Mouse (Mus musculus): Measurements from ENCODE around the gene Nav1. TPM values are rescaled to one million over a fixed set of nuclear protein-coding genes. Genes with fewer than 3 reads are reported as not detected.

Gene Nav1
- total and polyA plus RNA-seq, 2 experiments from 2014 or later = 39.9 to 90.0 TPM

DNA sequence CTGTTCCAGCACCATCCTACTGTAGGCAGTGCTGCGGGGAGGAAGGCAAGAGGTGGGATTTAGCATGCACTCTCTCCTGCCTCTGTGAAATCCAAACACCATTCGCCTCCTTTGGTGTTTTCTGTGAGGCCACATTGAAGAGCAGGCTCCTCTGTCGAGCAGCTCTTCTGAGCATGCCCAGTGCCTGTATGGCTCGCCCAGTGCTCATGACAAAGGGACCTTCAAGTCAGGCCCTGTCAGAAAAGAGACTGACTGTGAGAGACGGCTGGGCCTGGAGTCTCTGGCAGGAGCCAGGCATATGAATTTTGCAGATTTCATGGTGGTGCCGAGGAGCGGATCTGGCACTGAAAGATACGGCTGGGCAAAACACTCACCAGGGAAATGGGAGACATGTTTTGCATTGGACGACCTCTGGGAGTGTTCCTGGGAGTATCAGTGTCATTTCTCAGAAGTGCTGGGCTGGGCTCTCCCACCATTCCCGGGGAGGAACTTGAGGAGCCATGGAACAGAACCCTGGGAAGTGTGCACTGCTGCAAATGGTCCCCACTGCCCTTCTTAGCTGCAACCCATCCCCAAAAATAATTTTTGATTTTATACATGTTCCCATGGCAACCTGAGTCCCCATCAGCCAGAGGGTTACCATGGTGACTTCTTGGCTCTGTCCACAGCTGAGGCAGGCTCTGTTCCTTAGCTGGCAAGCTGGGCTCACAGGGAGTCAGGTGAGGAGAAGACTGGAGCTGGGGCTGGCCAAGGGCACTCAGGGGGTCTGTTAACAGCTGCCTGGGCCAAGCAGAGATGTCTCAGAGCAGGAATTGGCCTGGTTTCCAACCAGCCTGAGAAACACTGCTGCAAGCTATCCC, 42.2 kb downstream of the Nav1 start:
- Histone ChIP-seq H3K9me3 (ENCODE audit: low read length) (no peaks in the 10 kb centered on the region), H3K4me1 (ENCODE audit: insufficient read depth, low read length) (peaks cover 26% of the 10 kb centered on the region), H3K36me3 (ENCODE audit: insufficient read depth, low read length) (no peaks in the 10 kb centered on the region), H3K4me2 (ENCODE audit: low read depth, low read length) (0 out of 2 replicates have a peak overlapping the region, but pooled peaks have one; percentile 3), H3K27ac (peak overlapping the region; percentile 76), H3K9ac (replicated peaks; ENCODE audit: low read length) (no peak overlapping the region), H3K4me3 (ENCODE audit: low read length) (no peak overlapping the region), H3K27me3 (ENCODE audit: insufficient read depth, low read length) (no peaks in the 10 kb centered on the region)
- ATAC-seq (peak; percentile 85), DNase-seq (ENCODE audit: low spot score) (peak; percentile 81)
- no peak for TF ChIP-seq CTCF (IDR thresholded peaks at IDR 0.05; ENCODE audit: low read depth)
- WGBS = 14% methylated on average over 10 of the region's 10 CpGs

DNA sequence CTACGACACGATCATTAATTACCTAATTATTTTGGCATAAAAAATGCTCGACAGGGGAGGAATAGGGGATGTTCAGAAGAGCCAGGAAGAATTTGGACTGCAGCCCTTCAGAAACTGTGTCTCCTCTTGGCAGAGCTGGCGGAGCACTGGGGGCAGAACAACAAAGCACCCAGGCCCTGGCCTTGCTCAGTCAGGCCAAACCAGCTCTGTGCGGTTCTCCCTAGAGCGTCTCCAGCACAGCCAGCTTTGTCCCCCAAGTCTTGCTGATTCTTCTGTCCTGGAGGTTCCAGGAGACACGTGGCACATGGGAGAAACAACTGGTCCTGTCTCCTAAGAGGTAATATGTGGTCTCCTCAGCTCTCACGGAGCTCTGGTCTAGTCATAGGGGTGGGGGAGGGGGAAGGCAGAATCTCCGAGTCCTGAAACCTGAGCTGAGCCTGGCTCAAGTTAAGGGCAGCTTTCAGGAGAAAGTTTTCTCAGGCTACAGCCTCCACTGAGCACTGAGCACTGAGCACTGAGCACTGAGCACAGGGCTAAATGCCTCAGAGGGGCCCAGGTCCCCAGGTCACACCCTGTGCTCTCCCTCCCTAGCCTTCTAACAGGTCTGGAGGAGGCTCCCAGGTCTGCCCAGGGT, 43.2 kb downstream of the Nav1 start:
- 21% methylated on average over 9 of the region's 9 CpGs for WGBS
- H3K4me2 ChIP-seq (ENCODE audit: low read depth, low read length) = no peak overlapping the region
- H3K9ac ChIP-seq (replicated peaks; ENCODE audit: low read length) = no peak overlapping the region
- no peaks in the 10 kb centered on the region for H3K27me3 ChIP-seq (ENCODE audit: insufficient read depth, low read length)
- TF ChIP-seq CTCF (IDR thresholded peaks at IDR 0.05; ENCODE audit: low read depth) = no peak
- ATAC-seq (peak; percentile 65; the same call in 1 of the 2 replicates), DNase-seq (ENCODE audit: low spot score) (peak; percentile 71)
- no peak overlapping the region for H3K4me3 ChIP-seq (ENCODE audit: low read length)
- H3K4me1 ChIP-seq (ENCODE audit: insufficient read depth, low read length) = peaks cover 26% of the 10 kb centered on the region
- no peaks in the 10 kb centered on the region for H3K36me3 ChIP-seq (ENCODE audit: insufficient read depth, low read length)
- H3K9me3 ChIP-seq (ENCODE audit: low read length) = no peaks in the 10 kb centered on the region
- peak overlapping the region; percentile 76 for H3K27ac ChIP-seq

DNA sequence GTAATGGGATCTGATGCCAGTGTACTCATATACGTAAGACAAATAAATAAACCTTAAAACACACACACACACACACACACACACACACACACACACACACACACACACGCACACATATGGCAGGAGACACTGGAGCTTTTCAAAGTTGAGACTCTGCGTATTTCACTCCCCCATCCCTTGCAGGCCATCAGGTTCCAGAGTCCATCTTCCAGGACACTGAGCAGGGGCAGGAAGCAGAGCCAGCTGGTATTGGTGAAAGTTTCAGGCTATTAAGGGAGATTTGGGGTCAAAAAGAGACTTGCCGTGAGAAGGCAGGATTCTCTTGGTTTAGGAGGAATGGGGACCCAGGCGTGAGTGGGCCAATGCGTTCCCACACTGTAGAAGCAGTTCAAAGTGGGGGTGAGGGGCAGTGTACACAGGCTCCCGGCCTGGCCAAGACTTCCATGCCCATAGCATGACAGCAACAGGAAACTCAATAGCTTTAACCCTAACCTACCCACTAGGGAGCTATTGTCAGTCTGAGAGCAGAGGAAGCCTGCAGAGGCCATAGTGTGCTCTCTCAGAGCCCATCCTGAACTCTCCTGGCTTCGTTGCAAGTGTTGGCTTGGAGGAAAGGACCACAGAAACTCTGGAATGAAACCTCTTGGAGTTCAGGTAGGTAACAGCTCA, 44.0 kb downstream of the Nav1 start:
- Histone ChIP-seq H3K4me3 (ENCODE audit: low read length) (no peak overlapping the region), H3K4me1 (ENCODE audit: insufficient read depth, low read length) (peaks cover 29% of the 10 kb centered on the region), H3K4me2 (ENCODE audit: low read depth, low read length) (no peak overlapping the region), H3K9ac (replicated peaks; ENCODE audit: low read length) (no peak overlapping the region), H3K36me3 (ENCODE audit: insufficient read depth, low read length) (no peaks in the 10 kb centered on the region), H3K27me3 (ENCODE audit: insufficient read depth, low read length) (no peaks in the 10 kb centered on the region), H3K9me3 (ENCODE audit: low read length) (no peaks in the 10 kb centered on the region), H3K27ac (peak overlapping the region; percentile 50)
- no peak for TF ChIP-seq CTCF (IDR thresholded peaks at IDR 0.05; ENCODE audit: low read depth)
- 51% methylated on average over 8 of the region's 8 CpGs for WGBS
- DNase-seq (ENCODE audit: low spot score) (no peak), ATAC-seq (no peak)

DNA sequence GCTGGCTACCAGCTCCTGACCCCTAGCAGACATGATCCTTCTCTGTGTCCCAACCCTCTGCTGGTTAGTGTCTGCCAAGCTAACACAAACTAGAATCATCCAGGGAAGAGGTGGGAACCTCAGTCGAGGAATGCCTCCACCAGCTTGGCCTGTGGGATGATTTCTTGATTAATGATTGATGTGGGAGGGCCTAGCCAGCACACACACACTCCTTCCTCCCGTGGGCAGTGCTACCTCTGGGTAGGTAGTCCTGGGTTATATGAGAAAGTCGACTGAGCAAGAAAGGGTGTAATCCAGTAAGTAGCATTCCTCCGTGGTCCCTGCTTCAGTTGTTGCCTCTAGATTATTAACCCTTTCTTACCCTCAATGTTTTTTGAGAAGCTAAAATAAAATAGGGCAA, 45.0 kb downstream of the Nav1 start:
- Histone ChIP-seq H3K4me3 (ENCODE audit: low read length) (no peak overlapping the region), H3K36me3 (ENCODE audit: insufficient read depth, low read length) (no peaks in the 10 kb centered on the region), H3K27me3 (ENCODE audit: insufficient read depth, low read length) (no peaks in the 10 kb centered on the region), H3K9me3 (ENCODE audit: low read length) (no peaks in the 10 kb centered on the region), H3K4me1 (ENCODE audit: insufficient read depth, low read length) (peaks cover 31% of the 10 kb centered on the region), H3K9ac (replicated peaks; ENCODE audit: low read length) (no peak overlapping the region), H3K27ac (no peak overlapping the region), H3K4me2 (ENCODE audit: low read depth, low read length) (no peak overlapping the region)
- TF ChIP-seq CTCF (IDR thresholded peaks at IDR 0.05; ENCODE audit: low read depth) = no peak
- WGBS = 17% methylated on average over 4 of the region's 4 CpGs
- DNase-seq (ENCODE audit: low spot score) = no peak
- no peak for ATAC-seq

DNA sequence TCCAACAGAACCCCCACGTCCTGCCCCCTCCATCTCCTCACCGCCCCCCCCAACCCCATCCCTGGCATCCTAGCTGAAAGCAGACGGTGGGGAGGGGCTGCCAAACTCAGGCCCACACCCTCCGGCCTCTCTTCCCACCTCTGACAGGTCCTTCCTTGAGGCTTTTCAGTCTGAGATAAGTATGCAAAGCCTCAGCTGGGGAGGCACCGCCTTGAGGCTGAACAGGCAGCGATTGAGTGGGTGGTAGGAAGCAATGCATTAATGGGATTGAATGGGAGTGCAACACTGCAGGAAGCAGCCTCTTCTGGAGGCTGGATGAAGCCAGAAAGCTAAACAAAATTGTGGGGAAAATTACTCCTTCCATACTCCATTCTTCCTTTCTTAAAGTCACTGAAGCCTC, 45.8 kb downstream of the Nav1 start:
- Histone ChIP-seq H3K4me1 (ENCODE audit: insufficient read depth, low read length) (peaks cover 31% of the 10 kb centered on the region), H3K27me3 (ENCODE audit: insufficient read depth, low read length) (no peaks in the 10 kb centered on the region), H3K36me3 (ENCODE audit: insufficient read depth, low read length) (no peaks in the 10 kb centered on the region), H3K4me2 (ENCODE audit: low read depth, low read length) (no peak overlapping the region), H3K9ac (replicated peaks; ENCODE audit: low read length) (no peak overlapping the region), H3K4me3 (ENCODE audit: low read length) (no peak overlapping the region), H3K9me3 (ENCODE audit: low read length) (no peaks in the 10 kb centered on the region), H3K27ac (no peak overlapping the region)
- 36% methylated on average over 6 of the region's 6 CpGs for WGBS
- no peak for DNase-seq (ENCODE audit: low spot score)
- no peak for ATAC-seq
- no peak for TF ChIP-seq CTCF (IDR thresholded peaks at IDR 0.05; ENCODE audit: low read depth)

DNA sequence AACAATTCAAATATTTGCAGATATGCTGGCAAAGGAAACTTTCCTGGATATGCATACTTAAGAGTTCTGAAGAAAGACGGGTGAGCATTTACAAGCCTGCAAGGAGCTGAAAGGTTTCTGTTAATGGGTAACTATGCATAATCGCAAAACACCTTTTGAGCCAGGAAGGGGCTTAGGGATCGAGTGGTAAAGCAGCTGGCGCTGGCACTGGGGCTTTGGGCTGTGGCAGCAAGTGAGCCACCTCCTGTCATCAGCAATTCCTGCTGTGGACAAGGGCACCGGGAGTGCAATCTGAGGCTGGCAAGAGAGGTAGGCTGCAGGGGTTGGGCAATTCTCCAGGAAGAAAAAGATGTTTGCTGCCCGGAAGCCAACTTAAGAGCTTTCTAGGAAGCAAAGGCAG, 49.1 kb downstream of the Nav1 start:
- WGBS = 24% methylated on average over 6 of the region's 6 CpGs

More for the DNA sequence above, 49.1 kb downstream of the Nav1 start:
- no peak for TF ChIP-seq CTCF (IDR thresholded peaks at IDR 0.05; ENCODE audit: low read depth)
- peaks cover 35% of the 10 kb centered on the region for H3K4me1 ChIP-seq (ENCODE audit: insufficient read depth, low read length)
- no peak overlapping the region for H3K27ac ChIP-seq
- no peaks in the 10 kb centered on the region for H3K27me3 ChIP-seq (ENCODE audit: insufficient read depth, low read length)
- DNase-seq (ENCODE audit: low spot score) (peak; percentile 31), ATAC-seq (no peak)
- H3K36me3 ChIP-seq (ENCODE audit: insufficient read depth, low read length) = no peaks in the 10 kb centered on the region
- H3K4me3 ChIP-seq (ENCODE audit: low read length) = no peak overlapping the region
- H3K9me3 ChIP-seq (ENCODE audit: low read length) = no peaks in the 10 kb centered on the region
- H3K9ac ChIP-seq (replicated peaks; ENCODE audit: low read length) = no peak overlapping the region
- H3K4me2 ChIP-seq (ENCODE audit: low read depth, low read length) = no peak overlapping the region
